Mouse (Mus musculus) testis, adult 2 months (tissue): ENCODE measurements around the gene Olfr45.

ENCODE experiments used
- CTCF ChIP-seq: fragments of 200-500 bp; IDR thresholded peaks from 2 replicates; pipeline ENCODE4 v1.5.1; 2012; ENCODE audit warnings: low read depth, mild to moderate bottlenecking, inconsistent platforms, low read length, moderate library complexity; ENCODE audit not compliant: control insufficient read depth, insufficient read depth, insufficient replicate concordance
- POLR2A ChIP-seq: fragments of 200-500 bp; IDR thresholded peaks from 2 replicates; pipeline ENCODE4 v1.6.1; 2012; ENCODE audit warnings: low read depth, mild to moderate bottlenecking, inconsistent platforms, low read length, moderate library complexity; ENCODE audit not compliant: control insufficient read depth

GRCm38 (mm10) chr7:140706348-140706747 is 24.6 kb downstream of the Olfr45 start:
- TF ChIP-seq CTCF (no peak), POLR2A (no peak)
